Mouse (Mus musculus): ENCODE measurements around the gene Mindy1.
A peak's percentile ranks its signal among the peaks of the same experiment; 100 is the strongest.

The Mindy1 gene

DNA sequence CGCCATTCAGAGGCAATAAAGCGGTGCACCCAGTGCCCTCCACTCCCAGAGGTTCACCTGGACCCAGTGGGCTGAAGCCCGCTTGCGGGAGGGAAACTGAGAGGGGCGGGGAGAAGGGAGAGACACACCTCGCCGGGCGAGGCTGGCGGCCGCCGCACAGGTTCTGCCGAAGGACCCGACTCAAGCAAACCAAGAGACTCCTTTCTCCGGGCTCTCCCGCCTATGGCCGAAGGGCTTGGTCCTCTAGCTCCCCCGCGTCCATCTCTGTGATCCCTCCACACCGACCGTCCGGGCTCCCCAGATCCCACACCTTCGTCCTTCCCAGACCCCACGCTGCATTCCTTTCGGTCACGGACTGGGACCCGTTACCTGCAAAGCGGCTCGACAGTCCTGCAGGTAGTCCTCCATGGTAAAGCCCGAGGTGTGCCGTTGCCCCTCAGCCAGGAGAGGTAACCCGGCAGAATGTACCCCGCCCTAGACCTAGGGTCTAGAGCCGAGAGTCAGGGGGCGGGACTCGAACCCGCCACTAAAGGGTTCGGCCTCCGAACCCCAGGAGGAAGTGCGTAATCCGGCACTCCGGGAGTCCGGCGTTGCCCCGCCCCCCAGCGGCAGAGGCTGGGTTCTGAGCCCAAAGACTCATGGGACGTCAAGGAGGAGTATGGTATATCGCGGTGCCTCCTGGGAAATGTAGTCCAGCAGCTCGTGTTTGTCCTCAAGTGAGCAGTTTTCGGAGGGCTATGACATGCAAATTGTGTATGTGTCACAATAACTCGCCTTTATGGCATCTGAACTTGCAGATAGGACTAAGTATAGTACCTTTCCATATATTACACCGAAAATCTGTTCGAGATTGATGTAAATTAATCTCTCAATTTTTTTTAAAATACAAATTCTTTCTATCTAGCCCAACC is at the start of gene Mindy1, which contains the start of gene Prune1:
TSS of gene Mindy1 (plus strand) at position 130 of the 911 bp plus-strand sequence.
TSS of gene Prune1 (minus strand) at position 861 of the 911 bp plus-strand sequence.
- peak; percentile 100 for DNase-seq

DNA sequence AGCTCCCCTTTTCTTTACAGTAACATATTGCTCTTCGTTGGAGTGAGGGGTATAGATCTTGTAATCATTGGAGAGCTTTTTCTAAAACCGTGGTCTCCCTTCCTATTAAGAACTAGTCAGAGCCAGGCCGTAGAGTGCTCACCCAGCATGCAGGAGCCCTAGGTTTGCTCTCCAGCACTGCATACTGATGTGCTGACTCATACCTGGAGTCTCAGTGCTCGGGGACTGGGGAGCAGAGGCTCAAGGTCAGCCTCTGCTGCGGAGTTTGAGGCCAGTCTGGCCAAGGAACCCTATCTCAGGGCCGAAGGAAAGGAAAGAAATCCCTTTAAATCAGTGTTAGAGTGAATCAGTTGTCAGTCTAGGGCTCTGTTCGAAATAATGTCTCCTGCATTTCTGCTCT is 48.4 kb upstream of the Mindy1 start:
- DNase-seq, result peak; percentile 91

DNA sequence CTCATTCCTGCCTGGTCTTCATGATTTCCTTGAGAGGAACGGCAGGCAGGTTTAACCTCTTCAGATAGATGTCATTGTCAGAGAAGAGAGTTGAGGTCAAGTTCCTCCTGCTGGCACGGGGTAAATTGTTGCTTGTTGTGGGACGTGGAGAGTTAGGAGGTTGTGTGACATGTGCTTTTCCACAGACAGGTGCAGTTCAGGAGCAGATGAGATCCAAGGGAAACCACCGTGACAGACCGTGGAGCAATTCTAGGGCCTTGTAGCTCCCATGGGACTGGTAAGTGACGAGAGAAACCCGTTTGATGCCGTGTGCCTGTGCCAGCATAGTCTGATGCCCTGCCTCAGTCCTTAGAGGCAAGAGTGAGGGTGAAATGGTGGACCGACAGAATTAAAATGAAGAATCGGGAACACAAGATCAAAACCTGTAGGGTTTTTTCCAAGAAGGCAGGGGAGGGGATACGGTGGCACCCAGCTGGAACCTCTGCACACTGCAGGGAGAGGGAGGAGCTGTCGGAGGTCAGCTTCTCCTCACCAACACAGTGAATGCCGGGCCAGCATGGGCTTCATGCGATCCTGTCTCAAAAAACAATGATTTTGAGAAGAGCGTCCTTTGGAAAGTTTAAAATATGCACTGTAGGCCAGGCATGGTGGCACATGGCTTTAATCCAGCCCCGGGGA is 47.7 kb upstream of the Mindy1 start:
- DNase-seq, result peak; percentile 88

DNA sequence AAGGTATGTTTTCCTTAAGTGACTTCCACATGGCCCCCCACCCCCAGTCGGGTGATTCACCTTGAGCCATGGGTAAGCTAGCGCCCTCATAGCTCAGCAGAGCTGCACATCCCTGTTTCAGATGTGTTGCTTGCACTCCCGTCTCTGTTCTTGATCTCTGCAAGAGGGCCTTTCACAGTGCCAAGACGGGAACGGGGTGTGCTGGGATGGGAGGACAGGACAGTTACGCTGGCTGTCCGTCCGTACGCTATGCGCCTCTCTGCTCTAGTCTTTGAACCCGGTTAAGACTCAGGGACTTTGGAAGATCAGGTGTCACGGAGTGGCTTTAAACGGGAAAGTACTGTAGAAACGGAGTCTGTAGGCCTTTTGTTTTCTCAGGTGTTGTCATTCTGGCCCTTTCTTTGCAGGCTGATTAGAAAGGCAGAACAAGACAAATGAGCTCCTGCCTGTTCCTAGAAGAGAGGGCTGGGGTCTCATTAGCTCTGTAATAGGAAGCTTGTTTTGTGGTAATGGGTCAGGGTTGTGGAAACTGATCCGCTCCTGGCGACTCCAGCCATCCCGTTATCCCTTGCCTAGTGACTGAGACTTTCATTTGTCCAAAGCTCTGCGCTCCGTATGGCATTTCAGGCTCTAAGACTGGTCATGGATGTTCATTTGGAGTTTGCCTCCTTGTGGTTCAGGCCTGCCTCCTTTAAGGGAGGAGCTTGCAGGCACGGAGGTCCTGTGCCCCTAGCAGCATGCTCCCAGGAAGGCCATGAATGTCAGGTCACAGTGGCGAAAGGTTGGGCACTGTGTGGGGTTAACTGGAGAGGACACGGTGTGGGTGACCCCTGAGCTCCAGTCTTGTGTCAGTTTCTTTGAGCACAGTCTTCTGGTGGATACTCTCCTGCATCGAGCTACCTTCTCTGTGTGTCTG is 45.5 kb upstream of the Mindy1 start:
- peak; percentile 86 for DNase-seq

DNA sequence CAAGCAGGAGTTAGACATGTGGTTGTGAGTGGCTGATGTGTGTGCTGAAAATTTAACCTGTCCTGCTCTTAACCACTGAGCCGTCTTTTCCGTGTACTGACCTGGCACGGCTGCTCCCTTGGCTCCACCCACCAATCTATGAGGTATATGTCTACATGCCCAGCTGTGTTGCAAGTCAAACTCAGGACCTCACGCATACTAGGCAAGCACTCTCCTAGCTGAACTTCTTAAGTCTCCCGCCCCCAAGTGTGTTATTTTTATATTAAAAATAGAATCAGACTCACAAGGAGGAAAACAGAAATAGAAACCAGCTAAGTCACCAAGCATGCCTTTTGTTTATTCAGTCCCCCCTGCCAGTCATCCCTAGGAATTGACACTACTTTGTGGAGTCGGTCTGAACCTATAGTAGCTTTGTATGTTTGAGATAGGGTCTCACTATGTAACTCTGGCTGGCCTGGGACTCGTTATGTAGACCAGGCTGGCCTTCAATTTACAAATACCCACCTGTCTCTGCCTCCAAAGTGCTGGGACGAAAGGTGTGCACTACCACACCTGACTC is 43.5 kb upstream of the Mindy1 start:
- peak; percentile 88 for DNase-seq

DNA sequence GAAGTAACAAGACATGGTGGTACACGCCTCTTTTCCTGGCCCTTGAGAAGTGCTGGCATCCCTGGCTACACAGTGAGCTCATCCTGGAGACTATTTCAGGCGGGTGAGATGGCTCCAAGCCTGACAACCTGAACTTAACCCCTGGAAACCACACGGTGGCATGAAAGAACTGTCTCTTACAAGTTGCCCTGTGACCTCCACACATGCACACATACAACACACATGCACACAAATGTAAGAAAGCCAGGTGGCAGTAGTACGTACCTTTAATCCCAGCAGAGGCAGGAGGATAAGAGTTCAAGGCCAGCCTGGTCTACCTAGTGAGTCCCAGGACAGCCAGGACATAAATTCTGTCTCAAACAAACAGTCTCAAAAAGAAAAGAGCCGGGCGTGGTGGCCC is 42.1 kb upstream of the Mindy1 start:
- DNase-seq, result peak; percentile 87

DNA sequence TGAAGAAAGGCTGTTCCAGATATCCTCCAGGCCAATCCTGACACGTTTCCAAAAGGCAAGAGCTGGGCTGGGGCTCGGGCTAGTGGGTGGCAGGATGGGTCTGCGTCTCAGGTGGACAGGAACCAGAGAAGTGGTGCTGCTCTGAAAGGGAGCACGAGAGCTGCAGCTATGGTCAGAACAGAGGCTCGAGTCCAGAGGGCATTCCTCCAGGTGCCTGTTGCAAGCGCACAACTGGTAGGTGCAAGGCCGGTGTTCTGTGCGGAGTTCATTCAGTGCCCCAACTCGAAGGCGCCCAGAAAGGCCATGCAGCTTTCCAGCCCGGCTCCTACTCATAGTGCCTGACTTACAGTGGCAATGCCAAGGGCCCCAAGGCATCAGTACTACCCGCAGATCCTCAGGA is 41.2 kb upstream of the Mindy1 start:
- DNase-seq, result no peak

DNA sequence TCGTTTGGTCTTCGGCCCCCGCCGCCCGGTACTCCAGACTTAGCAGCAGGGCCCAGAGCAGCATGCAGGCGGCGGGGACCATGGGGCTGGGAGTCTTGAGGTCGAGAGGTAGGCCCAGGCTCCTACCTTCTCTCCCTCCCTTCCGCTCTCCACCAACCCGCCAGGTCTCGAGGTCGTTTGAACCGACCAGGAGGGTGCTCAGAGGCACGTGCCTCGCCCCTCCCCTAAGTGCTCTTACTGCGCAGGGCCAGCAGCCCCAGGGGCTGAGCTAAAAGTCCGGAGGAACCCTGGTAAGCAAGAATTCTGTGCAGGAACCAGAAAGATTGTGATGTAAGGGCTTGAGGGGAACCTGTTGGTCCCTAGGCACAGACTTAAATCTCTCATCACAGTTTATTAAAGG is 40.2 kb upstream of the Mindy1 start:
- peak; percentile 83 for DNase-seq

DNA sequence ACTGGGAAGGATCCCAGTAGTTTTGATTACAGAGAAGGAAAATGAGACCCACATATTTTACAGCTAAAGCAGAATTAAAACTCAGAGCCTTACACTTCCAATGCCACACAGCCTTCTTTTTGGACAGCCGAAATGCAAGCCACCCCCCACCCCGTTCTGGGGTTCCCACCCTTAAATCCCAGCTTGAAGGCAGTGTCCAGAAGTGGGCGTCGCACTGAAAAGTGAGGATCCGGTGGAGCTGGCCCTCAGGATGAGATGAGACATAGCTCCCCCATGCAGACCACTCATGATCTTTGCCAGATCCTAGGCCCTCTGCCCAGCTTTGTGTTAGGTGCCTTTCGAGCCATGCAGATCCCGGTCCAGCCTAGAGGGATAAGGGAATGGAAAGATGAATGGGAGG is 39.6 kb upstream of the Mindy1 start, which contains the start of gene Gm128:
TSS of gene Gm128 (minus strand) at position 101 of the 400 bp plus-strand sequence.
- DNase-seq, result peak; percentile 87

DNA sequence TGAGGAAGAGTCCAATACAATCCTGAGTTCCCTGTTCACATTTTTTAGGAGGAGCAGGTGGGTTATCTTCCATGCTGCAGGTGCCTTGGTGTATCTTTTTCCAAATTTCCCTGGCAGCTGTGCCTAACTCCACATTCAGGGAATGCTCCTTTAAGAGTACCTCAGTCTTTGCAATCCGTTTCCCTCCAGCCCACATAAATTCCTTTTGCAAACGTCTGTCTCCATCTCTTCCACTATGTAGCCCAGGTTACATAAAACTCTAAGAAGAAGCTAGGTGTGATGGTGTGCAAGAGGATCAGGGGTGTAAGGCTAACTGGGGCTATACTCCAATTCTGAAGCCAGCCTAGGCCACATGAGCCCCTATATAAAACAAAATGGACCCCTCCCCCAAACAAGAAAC is 38.1 kb upstream of the Mindy1 start:
- DNase-seq, result no peak

DNA sequence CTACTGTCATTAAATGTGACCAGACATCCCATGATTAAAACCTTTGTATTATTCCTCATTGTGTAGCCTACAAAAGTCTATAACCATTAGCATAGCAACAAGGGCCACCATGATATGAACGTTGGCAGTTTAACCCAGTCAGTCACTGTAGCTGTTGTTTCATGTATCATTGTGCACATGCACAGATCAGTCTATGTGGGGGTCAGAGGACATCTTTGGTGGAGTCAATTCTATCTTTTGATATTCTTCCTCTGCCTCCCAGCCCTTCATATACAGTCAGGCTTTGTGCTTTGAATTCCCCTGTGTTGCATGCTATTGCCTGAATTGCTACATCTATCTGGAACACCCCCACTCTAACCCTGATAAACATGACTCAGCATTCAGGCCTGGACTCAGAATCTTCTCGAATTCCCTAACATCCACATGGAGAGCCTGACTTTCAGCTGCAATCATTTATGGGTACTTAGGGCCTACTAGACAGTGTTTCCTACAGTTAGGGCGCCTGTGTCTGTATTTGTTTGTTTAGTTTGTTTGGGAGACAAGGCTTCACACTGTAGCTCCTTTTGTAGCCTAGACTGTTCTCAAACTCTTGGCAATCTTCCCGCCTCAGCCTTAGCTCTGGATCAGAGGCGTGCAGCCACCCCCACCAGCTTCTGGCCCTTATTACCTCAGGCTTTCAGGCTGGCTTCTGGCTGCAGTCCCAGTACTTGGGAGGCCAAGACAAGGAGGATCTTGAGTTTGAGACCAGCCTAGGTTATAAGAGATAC is 34.5 kb upstream of the Mindy1 start:
- peak; percentile 91 for DNase-seq

DNA sequence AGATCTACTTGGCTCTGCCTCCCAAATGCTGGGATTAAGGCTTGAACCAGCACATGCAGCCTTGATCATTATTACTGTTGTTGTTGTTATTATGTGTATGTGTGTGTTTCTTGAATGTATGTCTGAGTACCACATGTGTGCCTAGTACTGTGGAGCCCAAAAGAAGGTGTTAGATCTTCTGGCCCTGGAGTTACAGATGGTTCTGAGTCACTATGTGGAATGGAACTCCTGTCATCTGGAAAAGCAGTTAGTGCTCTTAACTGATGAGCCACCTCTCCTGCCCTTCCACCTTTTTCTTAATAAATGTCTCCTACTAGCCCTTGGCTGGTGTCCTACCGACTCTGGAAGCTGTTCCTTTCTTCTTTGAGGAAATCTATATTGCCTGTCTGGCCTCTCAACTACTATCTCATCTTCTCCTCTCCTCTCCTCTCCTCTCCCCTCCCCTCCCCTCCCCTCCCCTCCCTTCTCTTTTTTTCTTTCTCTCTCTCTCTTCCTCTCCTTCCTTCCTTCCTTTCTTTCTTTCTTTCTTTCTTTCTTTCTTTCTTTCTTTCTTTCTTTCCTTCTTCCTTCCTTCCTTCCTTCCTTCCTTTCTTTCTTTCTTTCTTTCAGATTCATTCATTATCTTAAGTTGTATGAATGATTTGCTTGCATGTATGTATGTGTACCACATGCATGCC is 33.3 kb upstream of the Mindy1 start:
- DNase-seq, result peak; percentile 82

DNA sequence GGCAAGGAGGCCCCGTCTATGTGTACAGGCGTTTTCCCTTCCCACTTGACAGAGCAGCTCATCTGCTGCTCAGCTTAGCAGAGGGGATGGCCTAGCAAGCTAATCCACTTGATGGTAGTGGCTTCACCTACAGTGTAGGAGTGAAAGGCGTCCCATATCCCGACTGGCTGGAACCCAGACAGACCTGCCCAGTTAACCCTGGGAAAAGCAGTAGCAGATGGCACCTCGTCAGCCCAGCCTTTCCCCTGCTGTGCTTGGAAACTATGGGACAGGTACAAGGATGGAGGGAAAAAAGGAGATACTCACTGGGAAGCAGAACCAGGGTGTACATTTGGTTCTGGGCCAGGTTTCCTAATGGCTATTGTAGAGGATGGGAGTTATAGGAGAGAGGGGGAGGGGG is 30.8 kb upstream of the Mindy1 start:
- peak; percentile 82 for DNase-seq

DNA sequence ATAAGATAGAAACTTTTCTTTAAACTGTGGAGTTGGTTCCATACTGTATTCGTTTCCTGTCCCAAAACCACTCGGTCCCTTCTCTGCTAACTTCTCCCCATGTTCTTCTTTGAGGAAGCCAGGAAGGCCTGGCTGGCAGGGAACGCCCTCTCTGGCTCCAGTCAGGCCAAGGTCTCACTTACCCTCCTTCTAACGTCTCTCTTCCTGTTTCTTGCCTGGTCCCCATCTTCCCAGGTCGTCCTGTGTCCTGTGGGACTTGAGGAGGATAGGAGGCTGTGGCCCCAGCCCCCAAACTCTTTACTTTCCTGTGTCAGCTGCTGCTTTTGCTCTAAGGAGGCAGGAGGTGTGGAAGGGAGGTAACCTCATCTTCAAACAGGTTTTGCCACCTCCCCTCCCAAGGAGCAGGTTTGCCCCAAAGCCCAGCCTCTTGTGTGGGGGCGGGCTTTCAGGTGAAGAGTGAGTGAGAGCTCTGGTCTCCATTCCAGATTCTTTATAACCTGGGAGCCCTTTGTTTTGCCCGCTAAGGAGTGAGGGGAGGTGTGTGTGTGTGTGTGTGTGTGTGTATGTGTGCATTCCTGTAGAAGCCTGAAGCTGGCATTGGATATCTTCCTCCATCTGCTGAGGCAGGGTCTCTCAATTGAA is 30.2 kb upstream of the Mindy1 start, which contains the start of gene Bnipl:
TSS of gene Bnipl (minus strand) at position 411 of the 642 bp plus-strand sequence.
- peak; percentile 81 for DNase-seq

DNA sequence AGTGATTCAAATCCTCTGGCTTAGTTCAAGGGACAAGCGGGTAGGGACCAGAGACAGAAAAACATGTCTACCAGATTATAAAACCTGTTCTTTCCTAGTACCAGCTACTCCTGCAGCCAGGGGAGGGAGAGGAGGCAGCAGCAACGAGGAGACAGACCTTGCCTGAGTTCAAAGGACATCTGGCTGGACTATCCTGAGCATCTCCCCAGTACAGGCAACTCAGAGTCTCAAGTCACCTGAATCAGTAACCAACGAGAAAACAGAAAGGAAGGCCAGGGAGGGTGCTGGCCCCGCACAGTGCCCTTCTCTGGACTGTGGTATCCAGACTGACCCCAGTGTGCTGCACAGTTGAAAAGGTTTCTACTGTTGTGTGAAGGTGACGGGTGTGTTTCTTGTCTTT is 24.2 kb upstream of the Mindy1 start:
- DNase-seq, result no peak

DNA sequence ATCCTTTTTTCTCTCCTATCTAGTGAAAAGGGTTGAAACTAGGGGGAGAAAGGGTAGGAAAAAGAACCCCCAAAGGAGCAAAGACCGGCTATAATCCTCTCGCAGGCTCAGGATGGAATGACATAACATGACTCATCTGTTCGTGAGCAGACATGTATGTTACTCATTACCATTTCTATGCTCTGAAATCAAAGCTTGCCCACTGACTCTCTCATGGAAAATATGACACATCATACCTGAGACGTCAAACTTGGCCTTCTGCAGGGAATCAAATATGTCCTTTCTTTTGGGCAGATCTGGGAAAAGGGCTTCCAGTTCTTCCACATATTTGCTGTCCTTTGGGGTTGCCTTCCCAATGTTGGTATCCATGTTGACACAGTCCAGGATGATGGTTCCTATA is 19.2 kb upstream of the Mindy1 start:
- DNase-seq, result no peak

DNA sequence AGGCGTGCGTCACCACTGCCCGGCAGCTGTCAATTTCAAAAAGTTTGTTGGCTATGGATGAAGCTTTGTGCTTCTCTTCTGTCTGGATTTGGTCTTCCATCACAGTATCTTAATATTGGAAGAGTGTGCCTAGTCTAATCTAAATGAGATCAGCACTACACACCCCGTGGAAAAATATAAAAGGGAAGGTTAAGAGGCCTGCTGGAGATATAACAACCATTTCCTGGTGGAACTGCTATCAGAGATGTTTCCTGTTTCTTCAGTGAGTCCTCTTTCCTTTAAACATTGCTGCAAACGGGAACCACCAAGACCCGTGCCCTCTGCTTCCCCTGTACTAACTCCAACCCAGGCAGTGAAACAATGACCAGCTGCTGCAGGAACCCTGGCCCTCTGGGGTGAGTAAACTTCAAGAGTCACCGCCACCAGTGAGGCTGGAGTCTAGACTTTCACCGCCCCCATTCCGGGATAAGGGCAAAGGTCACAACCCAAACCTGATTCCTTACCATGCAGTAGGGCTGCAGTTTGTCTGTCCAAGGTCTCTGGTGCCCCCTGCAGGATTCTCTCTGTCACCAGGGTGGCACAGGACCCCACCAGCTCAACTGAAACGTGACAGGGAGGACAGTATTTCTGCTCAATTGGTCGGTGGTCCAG is 17.9 kb upstream of the Mindy1 start:
- DNase-seq, result peak; percentile 97

DNA sequence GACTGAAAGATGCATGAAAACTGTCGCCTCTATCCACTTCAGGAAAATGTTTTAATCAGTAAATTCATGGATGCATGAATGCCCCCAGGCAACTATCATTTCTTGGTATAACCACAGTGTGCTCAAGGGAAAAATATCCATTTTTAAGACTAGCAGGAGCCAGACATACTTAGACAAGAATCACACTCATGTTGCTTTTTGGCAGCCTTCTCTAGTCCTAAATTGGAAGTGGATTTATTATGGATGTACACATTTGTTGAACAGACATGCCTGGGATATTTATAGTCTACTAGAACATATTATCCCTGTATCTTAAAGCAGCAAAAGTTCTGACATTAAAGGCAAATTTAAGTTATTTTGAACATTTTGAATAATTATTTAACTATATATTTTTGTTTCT is 16.4 kb upstream of the Mindy1 start:
- no peak for DNase-seq

DNA sequence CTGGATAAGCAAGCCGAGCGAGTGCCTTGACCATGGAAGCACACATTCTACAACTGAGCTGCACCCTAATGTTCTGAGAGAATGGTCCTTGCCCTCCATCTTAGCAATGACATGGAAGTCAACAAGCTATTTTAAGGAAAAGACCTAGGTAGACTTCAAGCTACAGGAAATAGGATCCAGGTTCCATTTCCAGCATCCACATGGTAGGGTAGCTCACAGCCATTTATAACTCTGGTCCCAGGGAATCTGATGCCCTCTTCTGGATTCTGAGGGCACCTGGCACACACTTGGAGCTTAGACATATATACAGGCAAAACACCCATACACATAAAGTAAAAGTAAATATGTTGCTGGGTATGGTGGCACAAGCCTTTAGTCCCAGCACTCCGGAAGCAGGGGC is 15.1 kb upstream of the Mindy1 start:
- DNase-seq, result no peak

DNA sequence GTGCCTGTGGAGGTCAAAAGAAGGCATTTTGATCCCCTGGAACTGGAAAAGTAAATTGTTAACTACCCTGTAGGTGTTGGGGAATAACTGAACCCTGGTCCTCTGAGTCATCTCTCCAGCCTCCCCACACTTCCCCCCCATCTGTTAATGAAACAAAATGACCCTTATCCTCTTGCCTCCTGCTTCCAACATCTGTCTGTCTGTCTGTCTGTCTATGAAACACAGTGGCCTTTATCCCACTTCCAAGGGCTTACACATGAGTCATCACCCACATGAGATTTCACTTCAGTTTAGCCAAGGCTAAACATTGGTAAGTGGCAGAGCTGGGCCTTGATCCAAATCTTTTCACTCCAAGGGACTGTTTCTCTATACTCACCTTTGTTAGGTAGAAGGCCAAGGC is 13.3 kb upstream of the Mindy1 start:
- no peak for DNase-seq

Data from heart, adult 11 months (tissue).